Mouse (Mus musculus): ENCODE data around the gene Fxyd1. TPM values are rescaled to one million over a fixed set of nuclear protein-coding genes. Genes with fewer than 3 reads are reported as not detected.

Gene Fxyd1
- polyA plus RNA-seq, 1 experiment from 2014 or later, result 71.8 TPM

DNA sequence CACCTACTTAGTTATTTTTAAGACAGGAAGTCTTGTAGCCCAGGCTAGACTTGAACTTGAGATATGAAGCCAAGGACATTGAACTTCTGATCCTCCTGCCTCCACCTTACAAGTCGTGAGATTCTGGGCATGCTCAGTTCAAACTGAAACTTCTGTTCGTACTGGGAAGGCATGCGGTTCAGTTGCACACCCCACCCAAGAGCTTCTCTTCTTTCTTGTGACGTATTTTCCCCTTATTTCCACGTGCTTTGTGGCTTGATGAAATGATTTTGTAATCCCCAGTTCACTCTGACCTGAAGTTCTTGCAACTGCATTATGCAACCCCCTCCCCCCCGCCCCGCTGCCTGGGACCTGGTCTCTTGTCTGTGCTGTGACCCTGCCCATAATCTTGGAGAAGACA is 25.3 kb downstream of the Fxyd1 start:
- DNase-seq (ENCODE audit: low spot score) (no peak), ATAC-seq (replicated peaks; ENCODE audit: low FRiP score, low TSS enrichment, low read depth) (no peak)
- no peak overlapping the region for H3K4me2 ChIP-seq (ENCODE audit: low read length)
- H3K27me3 ChIP-seq (replicated peaks; ENCODE audit: control insufficient read depth, insufficient read depth, low read length), result no peaks in the 10 kb centered on the region
- no peaks in the 10 kb centered on the region for H3K36me3 ChIP-seq (ENCODE audit: control insufficient read depth, insufficient read depth, low read length)
- H3K9ac ChIP-seq (ENCODE audit: low read length), result no peak overlapping the region
- H3K4me3 ChIP-seq (ENCODE audit: low read depth, low read length), result no peak overlapping the region
- no peak overlapping the region for H3K27ac ChIP-seq (ENCODE audit: low read depth)
- 81% methylated on average over 7 of the region's 7 CpGs for WGBS
- no peaks in the 10 kb centered on the region for H3K4me1 ChIP-seq (replicated peaks; ENCODE audit: control insufficient read depth, insufficient read depth, low read length)
- no peaks in the 10 kb centered on the region for H3K9me3 ChIP-seq (ENCODE audit: control insufficient read depth, low read length)

GRCm38 (mm10) chr7:31030717-31031116 is 26.3 kb downstream of the Fxyd1 start:
- Histone ChIP-seq H3K27me3 (replicated peaks; ENCODE audit: control insufficient read depth, insufficient read depth, low read length) (no peaks in the 10 kb centered on the region), H3K9ac (ENCODE audit: low read length) (no peak overlapping the region), H3K27ac (ENCODE audit: low read depth) (no peak overlapping the region), H3K36me3 (ENCODE audit: control insufficient read depth, insufficient read depth, low read length) (no peaks in the 10 kb centered on the region), H3K4me1 (replicated peaks; ENCODE audit: control insufficient read depth, insufficient read depth, low read length) (no peaks in the 10 kb centered on the region), H3K9me3 (ENCODE audit: control insufficient read depth, low read length) (0 out of 2 replicates have a peak, but pooled peaks cover 2% of the 10 kb centered on the region), H3K4me3 (ENCODE audit: low read depth, low read length) (no peak overlapping the region), H3K4me2 (ENCODE audit: low read length) (no peak overlapping the region)
- ATAC-seq (replicated peaks; ENCODE audit: low FRiP score, low TSS enrichment, low read depth) (no peak), DNase-seq (ENCODE audit: low spot score) (no peak)
- WGBS, result 69% methylated on average over 2 of the region's 2 CpGs

DNA sequence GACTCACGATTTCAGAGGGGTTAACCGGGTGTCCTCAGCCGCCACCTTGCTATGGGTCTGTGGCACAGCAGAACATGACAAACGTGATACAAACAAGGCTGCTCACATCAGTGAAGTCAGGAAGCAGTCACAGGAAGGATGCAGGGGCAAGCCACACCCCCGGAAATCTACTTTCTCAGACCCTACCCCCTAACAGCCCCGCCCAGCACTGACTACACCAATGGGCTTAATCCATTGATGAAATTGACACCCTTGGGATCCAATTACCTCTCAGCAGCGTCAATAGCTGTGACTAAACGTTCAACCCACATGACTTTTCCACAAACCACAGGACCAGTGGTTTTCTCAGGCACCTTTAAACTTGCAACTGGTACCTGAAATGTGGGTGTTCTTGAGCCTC is 28.4 kb downstream of the Fxyd1 start:
- WGBS, result 73% methylated on average over 8 of the region's 8 CpGs

GRCm38 (mm10) chr7:31017104-31017901 is 39.7 kb downstream of the Fxyd1 start:
- Histone ChIP-seq H3K27ac (ENCODE audit: low read depth) (no peak overlapping the region), H3K4me2 (ENCODE audit: low read length) (no peak overlapping the region), H3K27me3 (replicated peaks; ENCODE audit: control insufficient read depth, insufficient read depth, low read length) (no peaks in the 10 kb centered on the region), H3K9ac (ENCODE audit: low read length) (no peak overlapping the region), H3K9me3 (ENCODE audit: control insufficient read depth, low read length) (no peaks in the 10 kb centered on the region), H3K4me1 (replicated peaks; ENCODE audit: control insufficient read depth, insufficient read depth, low read length) (peaks cover 10% of the 10 kb centered on the region; the same call in 1 of the 2 replicates), H3K4me3 (ENCODE audit: low read depth, low read length) (no peak overlapping the region), H3K36me3 (ENCODE audit: control insufficient read depth, insufficient read depth, low read length) (no peaks in the 10 kb centered on the region)
- ATAC-seq (replicated peaks; ENCODE audit: low FRiP score, low TSS enrichment, low read depth), result peak; percentile 74
- DNase-seq (ENCODE audit: low spot score), result peak; percentile 63
- WGBS, result 37% methylated on average over 10 of the region's 10 CpGs

More for the DNA sequence above, 28.4 kb downstream of the Fxyd1 start:
- Histone ChIP-seq H3K36me3 (ENCODE audit: control insufficient read depth, insufficient read depth, low read length) (no peaks in the 10 kb centered on the region), H3K27ac (ENCODE audit: low read depth) (no peak overlapping the region), H3K9ac (ENCODE audit: low read length) (no peak overlapping the region), H3K4me2 (ENCODE audit: low read length) (no peak overlapping the region), H3K4me1 (replicated peaks; ENCODE audit: control insufficient read depth, insufficient read depth, low read length) (no peaks in the 10 kb centered on the region), H3K9me3 (ENCODE audit: control insufficient read depth, low read length) (0 out of 2 replicates have a peak, but pooled peaks cover 2% of the 10 kb centered on the region), H3K27me3 (replicated peaks; ENCODE audit: control insufficient read depth, insufficient read depth, low read length) (no peaks in the 10 kb centered on the region), H3K4me3 (ENCODE audit: low read depth, low read length) (no peak overlapping the region)
- ATAC-seq (replicated peaks; ENCODE audit: low FRiP score, low TSS enrichment, low read depth) (no peak), DNase-seq (ENCODE audit: low spot score) (no peak)

- no peak overlapping the region for H3K4me2 ChIP-seq (ENCODE audit: low read length)
- no peak for DNase-seq (ENCODE audit: low spot score)
- no peak for ATAC-seq (replicated peaks; ENCODE audit: low FRiP score, low TSS enrichment, low read depth)
- H3K9ac ChIP-seq (ENCODE audit: low read length), result no peak overlapping the region
- no peak overlapping the region for H3K4me3 ChIP-seq (ENCODE audit: low read depth, low read length)
- no peaks in the 10 kb centered on the region for H3K9me3 ChIP-seq (ENCODE audit: control insufficient read depth, low read length)
- 70% methylated on average over 5 of the region's 5 CpGs for WGBS
- no peak overlapping the region for H3K27ac ChIP-seq (ENCODE audit: low read depth)
- H3K36me3 ChIP-seq (ENCODE audit: control insufficient read depth, insufficient read depth, low read length), result no peaks in the 10 kb centered on the region
- H3K27me3 ChIP-seq (replicated peaks; ENCODE audit: control insufficient read depth, insufficient read depth, low read length), result no peaks in the 10 kb centered on the region
- peaks cover 17% of the 10 kb centered on the region; the same call in 1 of the 2 replicates for H3K4me1 ChIP-seq (replicated peaks; ENCODE audit: control insufficient read depth, insufficient read depth, low read length)
These were observed 44.0 kb downstream of the Fxyd1 start for GRCm38 (mm10) chr7:31012971-31013370.

DNA sequence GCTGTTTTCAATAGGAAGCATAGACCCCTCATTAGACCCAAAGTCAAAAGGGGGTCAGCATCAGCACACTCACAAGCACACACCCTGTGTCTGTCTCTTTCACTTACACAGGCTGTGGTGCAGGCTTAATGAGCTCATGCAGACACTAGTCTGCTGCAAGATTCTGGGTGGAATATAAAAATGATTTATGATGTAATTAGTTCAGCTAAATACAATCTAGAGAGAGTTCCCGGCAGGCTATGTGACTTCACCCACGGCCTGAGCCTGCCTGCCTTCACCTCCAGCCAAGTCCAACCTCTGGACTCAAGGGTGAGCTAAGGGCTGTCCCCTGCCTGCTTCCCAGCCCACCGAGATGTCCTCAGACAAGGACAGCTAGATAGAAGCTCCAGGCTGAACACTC is 48.1 kb downstream of the Fxyd1 start:
- no peaks in the 10 kb centered on the region for H3K36me3 ChIP-seq (ENCODE audit: control insufficient read depth, insufficient read depth, low read length)
- DNase-seq (ENCODE audit: low spot score), result no peak
- 0 out of 2 replicates have a peak, but pooled peaks cover 7% of the 10 kb centered on the region for H3K4me1 ChIP-seq (replicated peaks; ENCODE audit: control insufficient read depth, insufficient read depth, low read length)
- H3K27ac ChIP-seq (ENCODE audit: low read depth), result no peak overlapping the region
- H3K9ac ChIP-seq (ENCODE audit: low read length), result no peak overlapping the region
- H3K4me3 ChIP-seq (ENCODE audit: low read depth, low read length), result no peak overlapping the region
- ATAC-seq (replicated peaks; ENCODE audit: low FRiP score, low TSS enrichment, low read depth), result peak; percentile 64; the same call in 1 of the 2 replicates
- no peaks in the 10 kb centered on the region for H3K27me3 ChIP-seq (replicated peaks; ENCODE audit: control insufficient read depth, insufficient read depth, low read length)
- WGBS, result 29% methylated on average over 3 of the region's 3 CpGs
- no peaks in the 10 kb centered on the region for H3K9me3 ChIP-seq (ENCODE audit: control insufficient read depth, low read length)
- H3K4me2 ChIP-seq (ENCODE audit: low read length), result no peak overlapping the region

- ATAC-seq (replicated peaks; ENCODE audit: low FRiP score, low TSS enrichment, low read depth) (0 out of 2 replicates have a peak, but pooled peaks have one; percentile 20), DNase-seq (ENCODE audit: low spot score) (no peak)
- WGBS, result 70% methylated on average over 1 of the region's 1 CpGs
- Histone ChIP-seq H3K4me1 (replicated peaks; ENCODE audit: control insufficient read depth, insufficient read depth, low read length) (0 out of 2 replicates have a peak, but pooled peaks cover 7% of the 10 kb centered on the region), H3K4me2 (ENCODE audit: low read length) (no peak overlapping the region), H3K27ac (ENCODE audit: low read depth) (no peak overlapping the region), H3K9ac (ENCODE audit: low read length) (no peak overlapping the region), H3K9me3 (ENCODE audit: control insufficient read depth, low read length) (no peaks in the 10 kb centered on the region), H3K27me3 (replicated peaks; ENCODE audit: control insufficient read depth, insufficient read depth, low read length) (no peaks in the 10 kb centered on the region), H3K36me3 (ENCODE audit: control insufficient read depth, insufficient read depth, low read length) (no peaks in the 10 kb centered on the region), H3K4me3 (ENCODE audit: low read depth, low read length) (no peak overlapping the region)
These were observed 48.8 kb downstream of the Fxyd1 start for GRCm38 (mm10) chr7:31008175-31008574.

DNA sequence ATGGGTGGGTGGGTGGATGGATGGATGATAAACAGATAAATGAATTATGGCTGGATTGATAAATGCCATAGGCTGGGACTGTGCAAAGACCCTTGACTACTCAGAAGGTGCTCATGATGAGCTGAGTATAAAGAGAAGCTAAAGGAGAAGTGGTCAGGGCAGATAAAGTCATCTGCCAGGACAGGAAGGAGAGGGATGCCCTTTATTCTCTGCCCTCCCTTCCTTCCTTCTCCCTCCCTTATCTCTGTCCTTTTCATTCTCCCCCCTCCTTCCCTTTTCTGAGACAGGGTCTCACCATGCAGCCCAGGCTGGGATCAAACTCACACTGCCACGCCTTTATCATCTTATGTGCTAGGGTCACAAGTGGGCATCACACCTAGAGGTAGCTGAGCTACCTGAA is 49.2 kb downstream of the Fxyd1 start:
- no peak overlapping the region for H3K4me2 ChIP-seq (ENCODE audit: low read length)
- ATAC-seq (replicated peaks; ENCODE audit: low FRiP score, low TSS enrichment, low read depth) (no peak), DNase-seq (ENCODE audit: low spot score) (no peak)
- H3K9me3 ChIP-seq (ENCODE audit: control insufficient read depth, low read length), result no peaks in the 10 kb centered on the region
- 64% methylated on average over 1 of the region's 1 CpGs for WGBS
- 0 out of 2 replicates have a peak, but pooled peaks cover 7% of the 10 kb centered on the region for H3K4me1 ChIP-seq (replicated peaks; ENCODE audit: control insufficient read depth, insufficient read depth, low read length)
- H3K27me3 ChIP-seq (replicated peaks; ENCODE audit: control insufficient read depth, insufficient read depth, low read length), result no peaks in the 10 kb centered on the region
- no peak overlapping the region for H3K9ac ChIP-seq (ENCODE audit: low read length)
- H3K4me3 ChIP-seq (ENCODE audit: low read depth, low read length), result no peak overlapping the region
- H3K27ac ChIP-seq (ENCODE audit: low read depth), result no peak overlapping the region
- H3K36me3 ChIP-seq (ENCODE audit: control insufficient read depth, insufficient read depth, low read length), result no peaks in the 10 kb centered on the region

- WGBS, result 77% methylated on average over 8 of the region's 8 CpGs
- DNase-seq (ENCODE audit: low spot score), result no peak
- Histone ChIP-seq H3K9me3 (ENCODE audit: control insufficient read depth, low read length) (no peaks in the 10 kb centered on the region), H3K4me2 (ENCODE audit: low read length) (no peak overlapping the region), H3K36me3 (ENCODE audit: control insufficient read depth, insufficient read depth, low read length) (no peaks in the 10 kb centered on the region), H3K4me1 (replicated peaks; ENCODE audit: control insufficient read depth, insufficient read depth, low read length) (peaks cover 10% of the 10 kb centered on the region), H3K27ac (ENCODE audit: low read depth) (no peak overlapping the region), H3K27me3 (replicated peaks; ENCODE audit: control insufficient read depth, insufficient read depth, low read length) (no peaks in the 10 kb centered on the region), H3K9ac (ENCODE audit: low read length) (no peak overlapping the region), H3K4me3 (ENCODE audit: low read depth, low read length) (no peak overlapping the region)
- ATAC-seq (replicated peaks; ENCODE audit: low FRiP score, low TSS enrichment, low read depth), result no peak
These were observed 54.3 kb downstream of the Fxyd1 start for GRCm38 (mm10) chr7:31002650-31003049.
